Mouse (Mus musculus) MEL (cell line): ENCODE measurements around the gene Csad.
A peak's percentile ranks its signal among the peaks of the same experiment; 100 is the strongest.

Source experiments
- CTCF ChIP-seq, 3 experiments: IDR thresholded peaks in 2 of 3; conservative IDR thresholded peaks in 1 of 3; 2 replicates each; pipeline ENCODE4 v1.5.1; 2011 to 2012; ENCODE audit warnings: low read length in 3 of 3, low read depth in 2 of 3, mild to moderate bottlenecking in 2 of 3, improper control_type of control experiment in 1 of 3, inconsistent platforms in 1 of 3, mixed read lengths in 1 of 3, moderate library complexity in 1 of 3; ENCODE audit not compliant: control insufficient read depth in 1 of 3, insufficient read depth in 1 of 3, poor library complexity in 1 of 3, severe bottlenecking in 1 of 3
- E2F4 ChIP-seq: IDR thresholded peaks from 2 replicates; pipeline ENCODE4 v1.6.1; 2011; ENCODE audit warnings: low read depth, low read length, improper control_type of control experiment, borderline replicate concordance
- ELF1 ChIP-seq: IDR thresholded peaks from 2 replicates; pipeline ENCODE4 v1.6.1; 2014; ENCODE audit warnings: low read depth, mild to moderate bottlenecking, inconsistent platforms, low read length, improper control_type of control experiment, moderate library complexity
- EP300 ChIP-seq, 2 experiments: IDR thresholded peaks; 2 replicates each; pipeline ENCODE4 v1.6.1; 2011; ENCODE audit warnings: improper control_type of control experiment in 2 of 2, low read length in 2 of 2, low read depth in 1 of 2, mild to moderate bottlenecking in 1 of 2
- MAX ChIP-seq: IDR thresholded peaks from 2 replicates; pipeline ENCODE4 v1.6.1; 2011; ENCODE audit warnings: low read length, improper control_type of control experiment
- MYB ChIP-seq: IDR thresholded peaks from 2 replicates; pipeline ENCODE4 v1.6.1; 2011; ENCODE audit warnings: mild to moderate bottlenecking, low read depth, low read length, improper control_type of control experiment
- POLR2A ChIP-seq, 2 experiments: IDR thresholded peaks; 2 replicates each; pipeline ENCODE4 v1.6.1; 2011 to 2012; ENCODE audit warnings: low read length in 2 of 2, mild to moderate bottlenecking in 2 of 2, control low read depth in 1 of 2, improper control_type of control experiment in 1 of 2, low read depth in 1 of 2, moderate library complexity in 1 of 2; ENCODE audit not compliant: control insufficient read depth in 1 of 2, insufficient read depth in 1 of 2, poor library complexity in 1 of 2
- SMC3 ChIP-seq: IDR thresholded peaks from 2 replicates; pipeline ENCODE4 v1.6.1; 2011; ENCODE audit warnings: low read depth, low read length, improper control_type of control experiment
- USF2 ChIP-seq, 2 experiments: IDR thresholded peaks; 2 replicates each; pipeline ENCODE4 v1.6.1; 2011 to 2012; ENCODE audit warnings: improper control_type of control experiment in 2 of 2, low read length in 2 of 2, borderline replicate concordance in 1 of 2, inconsistent platforms in 1 of 2, low read depth in 1 of 2, mild to moderate bottlenecking in 1 of 2; ENCODE audit not compliant: insufficient read depth in 1 of 2
- ZKSCAN1 ChIP-seq: IDR thresholded peaks from 2 replicates; pipeline ENCODE4 v1.6.1; 2012; ENCODE audit warnings: low read depth, mild to moderate bottlenecking, inconsistent platforms, low read length, improper control_type of control experiment, moderate library complexity

DNA sequence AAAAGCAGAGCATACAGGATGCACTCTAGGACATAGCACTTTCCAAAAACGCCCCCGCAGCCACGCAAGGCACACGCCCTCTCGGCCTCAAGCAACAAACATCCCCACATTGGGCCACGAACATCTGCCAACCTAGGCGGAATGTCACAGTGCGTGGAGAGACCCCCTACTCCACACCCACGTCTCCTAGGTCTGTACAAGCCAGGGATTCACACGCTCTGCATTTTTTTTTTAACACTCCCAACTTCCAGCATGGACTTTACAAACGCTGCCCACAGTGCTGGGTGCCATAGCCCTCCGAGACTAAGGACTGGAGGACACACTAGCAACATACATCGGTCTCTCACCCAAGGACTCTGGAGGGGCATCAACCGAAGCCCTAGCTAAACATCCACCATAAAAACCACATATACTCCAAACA, 40.9 kb upstream of the Csad start:
- TF ChIP-seq CTCF (IDR thresholded peaks at IDR 0.05 in 2 of 3, conservative IDR thresholded peaks at IDR 0.05 in 1 of 3; ENCODE audit: control insufficient read depth in 1 of 3, insufficient read depth in 1 of 3, low read depth in 2 of 3, low read length in 3 of 3, poor library complexity in 1 of 3, severe bottlenecking in 1 of 3) (no peak), ELF1 (no peak), EP300 (IDR thresholded peaks at IDR 0.05; ENCODE audit: low read depth in 1 of 2, low read length in 2 of 2) (no peak), E2F4 (no peak), MAX (peak; percentile 56; the same call in 1 of the 2 replicates), SMC3 (no peak), ZKSCAN1 (no peak), USF2 (IDR thresholded peaks at IDR 0.05; ENCODE audit: borderline replicate concordance in 1 of 2, insufficient read depth in 1 of 2, low read depth in 1 of 2, low read length in 2 of 2) (no peak), POLR2A (IDR thresholded peaks at IDR 0.05; ENCODE audit: control insufficient read depth in 1 of 2, insufficient read depth in 1 of 2, low read depth in 1 of 2, low read length in 2 of 2, poor library complexity in 1 of 2) (no peak), MYB (no peak)
